Comparison of ENCODE assay signal across 35 mouse cellular contexts in the genomic region with DNA sequence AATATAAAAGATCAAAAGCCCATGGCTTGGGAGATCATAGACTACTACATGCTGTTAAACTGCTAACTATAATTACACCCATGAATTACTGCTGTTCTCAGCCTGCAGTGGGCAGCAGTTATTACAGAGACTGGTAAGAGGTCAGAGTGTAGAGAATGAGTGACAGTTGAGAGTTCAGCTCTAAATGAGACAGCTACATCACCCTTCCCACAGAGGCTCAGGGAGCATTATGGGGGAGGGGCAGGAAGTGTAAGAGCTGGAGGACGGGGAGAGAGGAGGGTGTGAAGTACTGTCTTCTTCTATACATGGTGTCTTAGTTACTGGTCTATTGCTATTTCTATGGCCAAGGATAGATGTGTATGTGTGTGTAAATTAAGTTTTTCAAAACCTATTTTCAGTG. TPM values are rescaled to one million over a fixed set of nuclear protein-coding genes. Genes with fewer than 3 reads are reported as not detected.
DNase-seq lines count a peak whose midpoint lies in the region; ATAC-seq and TF ChIP-seq lines count a peak whose summit lies in the region.
"Had no signal": no experiment of that assay in that cellular context is flagged by ENCODE, and none has a peak within 500 bp of the region (broad histone marks: within the 10 kb centered on the region; RNA-seq: fewer than 3 reads in every experiment).

No protein-coding gene starts in this region.

- peaks cover 33% of the 10 kb centered on the region for H3K36me3 ChIP-seq in megakaryocyte, embryonic 14.5 days (replicated peaks; ENCODE audit: low read length)
- H3K36me3 ChIP-seq in thymus, adult 2 months (ENCODE audit: control insufficient read depth, insufficient read depth, low read length), result no peaks in the 10 kb centered on the region
- H3K36me3 ChIP-seq in hindbrain, postnatal 0 days (ENCODE audit: insufficient read depth, low read length), result no peaks in the 10 kb centered on the region
- H3K36me3 ChIP-seq: embryonic facial prominence, embryonic 13.5 days; forebrain, embryonic 10.5 days; forebrain, embryonic 15.5 days; hindbrain, embryonic 13.5 days; limb, embryonic 13.5 days; liver, embryonic 13.5 days had no signal

- no peaks in the 10 kb centered on the region for H3K9me3 ChIP-seq in megakaryocyte, embryonic 14.5 days
- no peaks in the 10 kb centered on the region for H3K9me3 ChIP-seq in hindbrain, postnatal 0 days (ENCODE audit: low read length)
- H3K9me3 ChIP-seq: embryonic facial prominence, embryonic 13.5 days; forebrain, embryonic 10.5 days; forebrain, embryonic 15.5 days; hindbrain, embryonic 13.5 days; limb, embryonic 13.5 days; liver, embryonic 13.5 days had no signal

- no peak overlapping the region for H3K27ac ChIP-seq in thymus, adult 2 months (ENCODE audit: control insufficient read depth, insufficient read depth, low read length)
- no peak overlapping the region for H3K27ac ChIP-seq in hindbrain, postnatal 0 days
- H3K27ac ChIP-seq: embryonic facial prominence, embryonic 13.5 days; forebrain, embryonic 10.5 days; forebrain, embryonic 15.5 days; hindbrain, embryonic 13.5 days; layer of hippocampus, adult 2 months; limb, embryonic 13.5 days; liver, embryonic 13.5 days had no signal

- H3K4me1 ChIP-seq in megakaryocyte, embryonic 14.5 days, result peaks cover 52% of the 10 kb centered on the region
- H3K4me1 ChIP-seq in thymus, adult 2 months (replicated peaks; ENCODE audit: control insufficient read depth, insufficient read depth, low read length), result peaks cover 53% of the 10 kb centered on the region
- H3K4me1 ChIP-seq in lung, adult 2 months (ENCODE audit: control insufficient read depth, insufficient read depth, low read length), result no peaks in the 10 kb centered on the region
- no peaks in the 10 kb centered on the region for H3K4me1 ChIP-seq in hindbrain, postnatal 0 days (ENCODE audit: insufficient read depth, low read length)
- H3K4me1 ChIP-seq: embryonic facial prominence, embryonic 13.5 days; forebrain, embryonic 15.5 days; hindbrain, embryonic 13.5 days; limb, embryonic 13.5 days; liver, embryonic 13.5 days had no signal

- TF ChIP-seq POLR2A in thymus, adult 2 months (IDR thresholded peaks at IDR 0.05; ENCODE audit: control insufficient read depth, extremely low read depth, insufficient read depth, low read length, poor library complexity), result no peak
- no peak for TF ChIP-seq POLR2A in lung, adult 2 months (IDR thresholded peaks at IDR 0.05; ENCODE audit: borderline replicate concordance, extremely low read depth, low read depth, low read length)

- H3K4me3 ChIP-seq in megakaryocyte, embryonic 14.5 days (replicated peaks), result peak overlapping the region; percentile 33
- no peak overlapping the region for H3K4me3 ChIP-seq in thymus, adult 2 months (ENCODE audit: control insufficient read depth, insufficient read depth, low read length)
- H3K4me3 ChIP-seq in lung, adult 2 months (replicated peaks; ENCODE audit: extremely low read depth, low read depth, low read length), result no peak overlapping the region
- H3K4me3 ChIP-seq in hindbrain, postnatal 0 days (ENCODE audit: low read length), result no peak overlapping the region
- H3K4me3 ChIP-seq: embryonic facial prominence, embryonic 13.5 days; forebrain, embryonic 10.5 days; forebrain, embryonic 15.5 days; hindbrain, embryonic 13.5 days; layer of hippocampus, adult 2 months; limb, embryonic 13.5 days; liver, embryonic 13.5 days had no signal

- peak; percentile 57 for DNase-seq in induced T-regulatory cell, adult 2 months (ENCODE audit: low read depth)
- DNase-seq in thymus, adult 2 months, result peak; percentile 77
- peak; percentile 62 to 78 for DNase-seq in thymus, postnatal 36 days
- DNase-seq in lung, adult 2 months, result no peak
- no peak for DNase-seq in hindbrain, postnatal 0 days (ENCODE audit: low spot score)
- DNase-seq in embryo, embryonic 11 days, result no peak
- DNase-seq: adrenal gland, adult 2 months; cerebellum, adult 9-10 months; cerebellum, postnatal 36 days; gastrocnemius, postnatal 25 days; heart, adult 11 months; heart, postnatal 4 days; kidney, adult 18-20 months; kidney, postnatal 36 days; liver, embryonic 13.5 days; lung, adult 18-20 months; lung, postnatal 14 days; midbrain, embryonic 14.5 days had no signal

- 12% methylated on average over 1 of the region's 1 CpGs for WGBS in thymus, adult 2 months
- WGBS in lung, adult 2 months, result 36% methylated on average over 1 of the region's 1 CpGs
- 52% methylated on average over 1 of the region's 1 CpGs for WGBS in hindbrain, postnatal 0 days

- H3K27me3 ChIP-seq in megakaryocyte, embryonic 14.5 days (replicated peaks), result no peaks in the 10 kb centered on the region
- H3K27me3 ChIP-seq in thymus, adult 2 months (ENCODE audit: control insufficient read depth, insufficient read depth, low read length), result no peaks in the 10 kb centered on the region
- H3K27me3 ChIP-seq in hindbrain, postnatal 0 days (ENCODE audit: insufficient read depth, low read length), result no peaks in the 10 kb centered on the region
- H3K27me3 ChIP-seq: embryonic facial prominence, embryonic 13.5 days; forebrain, embryonic 15.5 days; hindbrain, embryonic 13.5 days; limb, embryonic 13.5 days; liver, embryonic 13.5 days had no signal

- TF ChIP-seq CTCF in thymus, adult 2 months (IDR thresholded peaks at IDR 0.05; ENCODE audit: borderline replicate concordance, control insufficient read depth, extremely low read depth, insufficient read depth, low read length, poor library complexity), result no peak
- TF ChIP-seq CTCF in lung, adult 2 months (IDR thresholded peaks at IDR 0.05; ENCODE audit: insufficient read depth, low read length), result no peak
- TF ChIP-seq CTCF in hindbrain, postnatal 0 days (IDR thresholded peaks at IDR 0.05; ENCODE audit: low read depth), result no peak

- ATAC-seq in megakaryocyte, adult 5-6 weeks (ENCODE audit: poor library complexity, severe bottlenecking), result no peak
- no peak for ATAC-seq in hindbrain, postnatal 0 days
- ATAC-seq: forebrain, embryonic 15.5 days had no signal

- no peak overlapping the region for H3K4me2 ChIP-seq in hindbrain, postnatal 0 days (ENCODE audit: low read depth, low read length)
- H3K4me2 ChIP-seq: embryonic facial prominence, embryonic 13.5 days; forebrain, embryonic 15.5 days; heart, embryonic 11.5 days; hindbrain, embryonic 13.5 days; limb, embryonic 13.5 days; liver, embryonic 13.5 days had no signal

- H3K9ac ChIP-seq in hindbrain, postnatal 0 days (replicated peaks; ENCODE audit: low read length), result no peak overlapping the region
- H3K9ac ChIP-seq: embryonic facial prominence, embryonic 13.5 days; forebrain, embryonic 15.5 days; hindbrain, embryonic 13.5 days; limb, embryonic 13.5 days; liver, embryonic 13.5 days had no signal

RNA-seq across cellular contexts. Expression of gene Cd27, which starts 7.7 kb away (rescaled TPM):
- polyA plus RNA-seq in megakaryocyte, embryonic 14.5 days (2012; ENCODE audit: insufficient read depth, low replicate concordance), result 1.3 TPM in 1 of 2 replicates, not detected in the other
- total RNA-seq in megakaryocyte, adult 5-6 weeks (2015), result 3.2 and 5.9 TPM in 2 replicates
- total RNA-seq in megakaryocyte, adult 5-6 weeks (2017), result 3.5 and 3.6 TPM in 2 replicates
- polyA plus RNA-seq in thymus, adult 2 months (2012; rRNA removed), result 1,056 and 1,075 TPM in 2 replicates
- polyA plus RNA-seq in lung, adult 2 months (2012; rRNA removed), result 8.1 and 9.8 TPM in 2 replicates
- 0.79 TPM in 1 of 2 replicates, not detected in the other for total RNA-seq in hindbrain, postnatal 0 days (2014; rRNA removed)
- polyA plus RNA-seq in hindbrain, postnatal 0 days (2015; fragmentation: Nextera tagmentation; extraction: Ambion mirVana), result 0.29 and 0.71 TPM in 2 replicates
- total RNA-seq: layer of hippocampus, adult 2 months; layer of hippocampus, postnatal 25 days; left cerebral cortex, postnatal 36 days had no signal

RNA-seq across cellular contexts. Expression of gene Tapbpl, which starts 12.9 kb away (rescaled TPM):
- 4.5 and 6.0 TPM in 2 replicates for polyA plus RNA-seq in megakaryocyte, embryonic 14.5 days (2012; ENCODE audit: insufficient read depth, low replicate concordance)
- 6.6 and 8.8 TPM in 2 replicates for total RNA-seq in megakaryocyte, adult 5-6 weeks (2015)
- total RNA-seq in megakaryocyte, adult 5-6 weeks (2017), result 19.2 and 21.2 TPM in 2 replicates
- polyA plus RNA-seq in thymus, adult 2 months (2012; rRNA removed), result 64.2 and 67.6 TPM in 2 replicates
- polyA plus RNA-seq in lung, adult 2 months (2012; rRNA removed), result 29.8 and 33.4 TPM in 2 replicates
- total RNA-seq in hindbrain, postnatal 0 days (2014; rRNA removed), result 4.5 and 7.0 TPM in 2 replicates
- polyA plus RNA-seq in hindbrain, postnatal 0 days (2015; fragmentation: Nextera tagmentation; extraction: Ambion mirVana), result 7.0 and 7.8 TPM in 2 replicates

RNA-seq across cellular contexts. Expression of gene Vamp1, which starts 29.2 kb away (rescaled TPM):
- polyA plus RNA-seq in megakaryocyte, embryonic 14.5 days (2012; ENCODE audit: insufficient read depth, low replicate concordance), result 1.4 and 1.9 TPM in 2 replicates
- 12.6 and 13.9 TPM in 2 replicates for total RNA-seq in megakaryocyte, adult 5-6 weeks (2015)
- 7.9 and 8.9 TPM in 2 replicates for total RNA-seq in megakaryocyte, adult 5-6 weeks (2017)
- 372 and 423 TPM in 2 replicates for polyA plus RNA-seq in thymus, adult 2 months (2012; rRNA removed)
- 12.5 and 22.0 TPM in 2 replicates for polyA plus RNA-seq in lung, adult 2 months (2012; rRNA removed)
- total RNA-seq in hindbrain, postnatal 0 days (2014; rRNA removed), result 74.6 and 85.3 TPM in 2 replicates
- 73.0 and 74.6 TPM in 2 replicates for polyA plus RNA-seq in hindbrain, postnatal 0 days (2015; fragmentation: Nextera tagmentation; extraction: Ambion mirVana)

RNA-seq across cellular contexts. Expression of gene Tuba3a, which starts 41.3 kb away (rescaled TPM):
- not detected in 2 replicates for polyA plus RNA-seq in megakaryocyte, embryonic 14.5 days (2012; ENCODE audit: insufficient read depth, low replicate concordance)
- total RNA-seq in megakaryocyte, adult 5-6 weeks (2015), result not detected in 2 replicates
- not detected in 2 replicates for total RNA-seq in megakaryocyte, adult 5-6 weeks (2017)
- polyA plus RNA-seq in thymus, adult 2 months (2012; rRNA removed), result 0.15 and 0.84 TPM in 2 replicates
- 0.17 and 0.19 TPM in 2 replicates for polyA plus RNA-seq in lung, adult 2 months (2012; rRNA removed)
- total RNA-seq in hindbrain, postnatal 0 days (2014; rRNA removed), result not detected in 2 replicates
- not detected in 2 replicates for polyA plus RNA-seq in hindbrain, postnatal 0 days (2015; fragmentation: Nextera tagmentation; extraction: Ambion mirVana)
- total RNA-seq: adrenal gland, adult 2 months; gastrocnemius, adult 18-20 months; gastrocnemius, postnatal 25 days; heart, postnatal 4 days; layer of hippocampus, adult 2 months; layer of hippocampus, postnatal 25 days; left cerebral cortex, adult 8-10 months; left cerebral cortex, postnatal 36 days; megakaryocyte progenitor cell, adult 5-6 weeks; monocyte, adult 5-6 weeks had no signal
- polyA plus RNA-seq: adrenal gland, adult 2 months; forebrain, embryonic 15.5 days; frontal cortex, adult 2 months; heart, postnatal 0 days; hindbrain, embryonic 13.5 days; liver, embryonic 13.5 days; midbrain, embryonic 14.5 days had no signal

RNA-seq across cellular contexts. Expression of gene Mrpl51, which starts 53.0 kb away (rescaled TPM):
- 68.3 and 124 TPM in 2 replicates for polyA plus RNA-seq in megakaryocyte, embryonic 14.5 days (2012; ENCODE audit: insufficient read depth, low replicate concordance)
- 91.9 and 106 TPM in 2 replicates for total RNA-seq in megakaryocyte, adult 5-6 weeks (2015)
- total RNA-seq in megakaryocyte, adult 5-6 weeks (2017), result 72.8 and 81.9 TPM in 2 replicates
- 68.1 and 70.7 TPM in 2 replicates for polyA plus RNA-seq in thymus, adult 2 months (2012; rRNA removed)
- 30.1 and 39.4 TPM in 2 replicates for polyA plus RNA-seq in lung, adult 2 months (2012; rRNA removed)
- total RNA-seq in hindbrain, postnatal 0 days (2014; rRNA removed), result 20.6 and 40.3 TPM in 2 replicates
- 159 and 163 TPM in 2 replicates for polyA plus RNA-seq in hindbrain, postnatal 0 days (2015; fragmentation: Nextera tagmentation; extraction: Ambion mirVana)

Comparison
In these comparisons a context has a peak if more than half of its experiments do, and no peak if none do; other contexts are left out.
1. DNase-seq: peak in induced T-regulatory cell, adult 2 months (single experiment), thymus, adult 2 months (single experiment) and thymus, postnatal 36 days (2 of 2); none in lung, adult 2 months (single experiment), hindbrain, postnatal 0 days (single experiment) and embryo, embryonic 11 days (single experiment).
2. RNA of gene Cd27, which starts 7.7 kb away (polyA plus RNA-seq): 1,056 to 1,075 TPM in thymus, adult 2 months; 8.1 to 9.8 TPM in lung, adult 2 months, 1.3 TPM in megakaryocyte, embryonic 14.5 days and 0.29 to 0.71 TPM in hindbrain, postnatal 0 days; every median in the first group is over 10 times any median in the second.